Mouse (Mus musculus) lung, embryonic 15.5 days (tissue): ENCODE data around the gene Rab39. TPM values are rescaled to one million over a fixed set of nuclear protein-coding genes. Genes with fewer than 3 reads are reported as not detected.

ENCODE experiments used
- ATAC-seq: fragments of 200-750 bp; cut with Nextera tagmentation; 2 replicates; pipeline ENCODE4 v1.8.0; 2017; ENCODE audit warnings: moderate number of reproducible peaks, borderline replicate concordance; ENCODE audit not compliant: low FRiP score, low TSS enrichment; ENCODE audit errors: extremely low read depth
- H3K27ac ChIP-seq: fragments of 300-500 bp; sonication (generic); 2 replicates; pipeline ENCODE4 v1.5.1; 2015; ENCODE audit warnings: moderate library complexity, mild to moderate bottlenecking, inconsistent platforms
- H3K27me3 ChIP-seq: fragments of 300-500 bp; sonication (generic); 2 replicates; pipeline ENCODE4 v1.6.1; 2015; ENCODE audit warnings: inconsistent platforms
- H3K36me3 ChIP-seq: fragments of 300-500 bp; sonication (generic); 2 replicates; pipeline ENCODE4 v1.6.1; 2015; ENCODE audit warnings: inconsistent platforms
- H3K4me1 ChIP-seq: fragments of 300-500 bp; sonication (generic); 2 replicates; pipeline ENCODE4 v1.6.1; 2015; ENCODE audit warnings: inconsistent platforms
- H3K4me2 ChIP-seq: fragments of 300-500 bp; sonication (generic); 2 replicates; pipeline ENCODE4 v1.6.1; 2015; ENCODE audit warnings: inconsistent platforms, mild to moderate bottlenecking, moderate library complexity
- H3K4me3 ChIP-seq: fragments of 300-500 bp; sonication (generic); 2 replicates; pipeline ENCODE4 v1.5.1; 2015; ENCODE audit warnings: mild to moderate bottlenecking, inconsistent platforms
- H3K9ac ChIP-seq: fragments of 300-500 bp; sonication (generic); 2 replicates; pipeline ENCODE4 v1.6.1; 2015; ENCODE audit warnings: inconsistent platforms
- H3K9me3 ChIP-seq: fragments of 300-500 bp; sonication (generic); 2 replicates; pipeline ENCODE4 v1.6.1; 2016; ENCODE audit warnings: inconsistent platforms
- WGBS: fragments of 180-500 bp; shearing (Covaris S2); methylation state at CpG from one replicate; pipeline ENCODE4 v1.1.7; 2015; 5-methylcytosine and 5-hydroxymethylcytosine counted together
- polyA plus RNA-seq: library from polyadenylated mRNA; unstranded; fragments of >200 nt; fragmentation: Nextera tagmentation; extraction: Ambion mirVana; gene quantifications from 2 replicates; pipeline ENCODE4 v1.2.1, GENCODE M21; 2015

The Rab39 gene
- polyA plus RNA-seq, 1 experiment from 2014 or later = 0.44 TPM

DNA sequence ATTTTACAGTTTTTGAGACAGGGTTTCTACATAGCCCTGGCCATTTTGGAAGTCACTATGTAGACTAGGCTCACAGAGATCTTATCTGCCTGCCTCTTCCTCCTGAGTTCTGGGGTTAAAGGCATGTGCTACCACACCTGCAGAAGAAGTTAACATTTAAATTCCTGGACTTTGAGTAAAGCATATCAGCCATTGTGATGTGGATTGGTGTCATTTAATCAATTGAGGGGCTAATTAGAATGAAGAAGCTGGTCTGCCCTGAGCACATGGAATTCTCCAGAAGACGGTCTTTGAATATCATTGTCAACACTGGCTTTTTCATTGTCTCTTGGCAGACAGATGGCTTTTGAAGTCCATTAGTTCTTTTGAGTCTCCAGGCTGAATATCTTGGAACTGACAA lies 25.2 kb downstream of the Rab39 start:
- ATAC-seq = no peak
- Histone ChIP-seq H3K36me3 (no peaks in the 10 kb centered on the region), H3K4me3 (no peak overlapping the region)

DNA sequence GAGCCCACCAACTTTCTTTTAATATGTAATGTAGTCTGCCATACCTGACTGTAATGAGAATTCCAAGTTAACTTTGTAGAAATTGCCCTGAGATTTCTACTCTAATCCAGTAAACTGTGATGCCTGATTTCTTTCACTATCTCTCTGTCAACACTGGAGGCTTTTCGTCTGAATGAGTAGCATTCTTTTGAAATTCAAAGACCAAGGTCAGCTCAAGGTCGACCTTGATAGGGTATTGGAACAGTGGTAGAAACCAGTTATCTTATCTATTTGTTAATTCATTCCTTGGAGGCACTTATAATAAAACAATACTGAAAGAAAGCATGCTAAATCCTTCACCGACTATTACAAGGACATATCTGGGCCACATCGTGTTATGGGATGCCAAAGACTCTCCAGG lies 29.1 kb downstream of the Rab39 start:
- ATAC-seq = no peak
- Histone ChIP-seq H3K4me2 (no peak overlapping the region), H3K27me3 (no peaks in the 10 kb centered on the region), H3K9me3 (no peaks in the 10 kb centered on the region), H3K4me3 (no peak overlapping the region), H3K4me1 (no peaks in the 10 kb centered on the region), H3K27ac (no peak overlapping the region), H3K9ac (no peak overlapping the region), H3K36me3 (no peaks in the 10 kb centered on the region)
- WGBS = 56% methylated on average over 4 of the region's 4 CpGs

More for the DNA sequence above, 25.2 kb downstream of the Rab39 start:
- no peaks in the 10 kb centered on the region for H3K4me1 ChIP-seq
- no peak overlapping the region for H3K27ac ChIP-seq
- H3K9ac ChIP-seq = no peak overlapping the region
- 71% methylated on average over 1 of the region's 1 CpGs for WGBS
- H3K4me2 ChIP-seq = no peak overlapping the region
- no peaks in the 10 kb centered on the region for H3K27me3 ChIP-seq
- H3K9me3 ChIP-seq = no peaks in the 10 kb centered on the region

DNA sequence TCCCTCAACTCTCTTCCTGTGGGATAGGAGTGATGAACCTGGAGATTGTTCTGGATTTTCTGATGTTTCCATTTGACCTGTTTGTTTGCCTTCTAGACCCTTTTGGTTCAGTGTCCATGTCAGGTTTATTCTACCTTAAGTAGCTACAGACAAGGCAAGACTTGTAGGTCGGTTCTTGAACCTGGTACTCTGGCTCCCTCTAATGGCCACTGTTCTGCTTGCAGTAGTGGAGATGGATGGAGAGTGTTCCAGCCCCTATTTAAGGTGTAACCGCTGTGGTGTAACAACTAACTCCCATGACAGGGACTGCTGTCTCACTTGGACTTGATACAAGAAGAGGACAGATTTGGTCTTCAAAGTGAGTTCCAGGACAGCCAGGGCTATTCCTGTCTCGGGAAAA lies 32.5 kb downstream of the Rab39 start:
- H3K9me3 ChIP-seq = no peaks in the 10 kb centered on the region
- no peak overlapping the region for H3K4me2 ChIP-seq
- no peak overlapping the region for H3K4me3 ChIP-seq
- no peak overlapping the region for H3K9ac ChIP-seq
- H3K4me1 ChIP-seq = no peaks in the 10 kb centered on the region
- no peaks in the 10 kb centered on the region for H3K36me3 ChIP-seq
- WGBS = 18% methylated on average over 3 of the region's 3 CpGs
- no peaks in the 10 kb centered on the region for H3K27me3 ChIP-seq
- ATAC-seq = no peak
- no peak overlapping the region for H3K27ac ChIP-seq

DNA sequence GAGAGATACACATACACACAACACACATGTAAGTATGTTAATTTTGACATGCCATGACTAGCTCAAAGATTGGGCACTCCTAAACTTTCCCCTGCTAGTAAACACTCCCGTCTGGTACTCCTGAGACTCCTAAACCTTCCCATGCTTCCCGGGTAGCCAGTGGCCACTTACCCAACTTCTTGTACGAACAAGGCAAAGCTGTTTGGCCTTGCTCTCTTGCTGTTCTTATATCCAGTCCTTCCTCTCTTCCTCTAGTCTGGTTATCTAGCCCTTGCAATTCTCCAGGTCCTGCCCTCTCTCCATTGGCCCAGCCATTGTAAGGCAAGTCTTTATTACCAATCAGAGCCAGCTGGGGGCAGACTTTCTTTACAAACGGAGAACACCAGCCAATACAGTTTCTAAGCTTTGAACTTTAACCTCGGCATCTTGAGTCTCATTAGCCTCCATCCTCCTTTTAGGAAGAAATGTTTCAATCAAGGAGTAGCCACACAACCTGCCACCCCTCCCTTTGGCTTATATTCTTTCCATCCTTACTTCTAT lies 36.3 kb downstream of the Rab39 start, which contains the start of gene Cul5:
Gene Cul5, minus strand, starts transcription at position 335 of the 540 bp plus-strand sequence.
- Histone ChIP-seq H3K4me3 (no peak within 1 kb of the TSS), H3K27me3 (no peaks in the 10 kb centered on the region), H3K9ac (no peak within 1 kb of the TSS), H3K9me3 (no peaks in the 10 kb centered on the region), H3K4me1 (peaks cover 15% of the 10 kb centered on the region), H3K27ac (no peak within 1 kb of the TSS), H3K36me3 (no peaks in the 10 kb centered on the region), H3K4me2 (no peak within 1 kb of the TSS)
- no peak for ATAC-seq
- WGBS = 46% methylated on average over 5 of the region's 5 CpGs

DNA sequence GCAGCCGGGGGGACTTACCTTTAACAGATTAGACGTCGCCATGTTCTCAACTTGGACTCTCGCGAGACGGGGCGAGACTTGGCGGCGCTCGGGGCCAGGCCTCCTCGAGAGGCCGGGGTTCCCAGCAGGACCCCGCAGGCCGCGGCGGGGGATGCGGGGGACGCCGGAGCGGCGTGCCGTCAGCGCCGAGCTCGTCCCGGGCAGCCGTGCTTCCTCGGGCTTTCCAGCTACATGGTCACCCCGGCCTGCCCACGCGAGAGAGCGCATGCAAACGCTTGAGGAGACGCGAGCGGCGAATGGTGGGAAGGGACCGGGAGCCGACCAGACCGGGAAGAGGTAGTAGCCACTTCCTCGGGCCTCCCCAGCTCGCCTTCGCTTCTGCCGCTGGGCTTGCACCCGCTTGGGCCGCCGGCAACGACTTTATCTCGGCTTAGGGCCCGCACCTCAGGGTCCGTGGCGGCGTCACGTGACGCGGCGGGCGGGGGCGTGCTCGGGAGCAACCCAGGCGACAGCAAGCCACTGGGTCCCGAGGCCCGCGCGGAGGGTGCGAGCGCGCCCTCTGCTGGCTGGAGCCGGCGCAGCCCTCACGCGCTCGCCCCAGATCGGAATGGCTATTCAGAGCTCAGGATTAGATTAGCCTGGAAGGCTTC lies 38.9 kb downstream of the Rab39 start:
- Histone ChIP-seq H3K27me3 (no peaks in the 10 kb centered on the region), H3K4me3 (peak overlapping the region; percentile 66), H3K9ac (peak overlapping the region; percentile 93), H3K27ac (peak overlapping the region; percentile 92), H3K4me1 (peaks cover 15% of the 10 kb centered on the region), H3K4me2 (peak overlapping the region; percentile 70), H3K36me3 (no peaks in the 10 kb centered on the region), H3K9me3 (no peaks in the 10 kb centered on the region)
- under 1% methylated on average over 72 of the region's 74 CpGs for WGBS
- peak; percentile 99 for ATAC-seq

DNA sequence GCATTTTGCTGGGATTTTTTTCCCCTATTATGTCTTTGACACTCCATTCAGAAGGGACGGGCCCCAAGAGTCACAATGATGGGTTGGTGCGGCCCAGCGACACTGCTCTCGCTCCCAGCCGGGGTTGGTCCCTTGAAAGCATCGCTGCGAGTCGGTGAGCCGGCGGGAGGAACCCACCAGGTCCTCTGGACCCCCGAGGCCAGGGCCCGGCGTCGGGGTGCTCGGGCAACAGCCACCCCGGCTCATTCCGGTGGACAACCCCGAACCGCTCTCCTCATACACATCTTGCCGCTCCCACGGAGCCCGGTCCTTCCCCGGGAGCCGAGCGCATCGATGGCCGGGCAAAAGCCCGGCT lies 39.4 kb downstream of the Rab39 start:
- H3K4me2 ChIP-seq = peak overlapping the region; percentile 70
- no peaks in the 10 kb centered on the region for H3K36me3 ChIP-seq
- H3K4me1 ChIP-seq = peaks cover 15% of the 10 kb centered on the region
- WGBS = under 1% methylated on average over 26 of the region's 28 CpGs
- peak overlapping the region; percentile 66 for H3K4me3 ChIP-seq
- peak; percentile 33; the same call in 1 of the 2 replicates for ATAC-seq
- H3K9ac ChIP-seq = peak overlapping the region; percentile 93
- H3K27ac ChIP-seq = peak overlapping the region; percentile 92
- H3K27me3 ChIP-seq = no peaks in the 10 kb centered on the region
- H3K9me3 ChIP-seq = no peaks in the 10 kb centered on the region

DNA sequence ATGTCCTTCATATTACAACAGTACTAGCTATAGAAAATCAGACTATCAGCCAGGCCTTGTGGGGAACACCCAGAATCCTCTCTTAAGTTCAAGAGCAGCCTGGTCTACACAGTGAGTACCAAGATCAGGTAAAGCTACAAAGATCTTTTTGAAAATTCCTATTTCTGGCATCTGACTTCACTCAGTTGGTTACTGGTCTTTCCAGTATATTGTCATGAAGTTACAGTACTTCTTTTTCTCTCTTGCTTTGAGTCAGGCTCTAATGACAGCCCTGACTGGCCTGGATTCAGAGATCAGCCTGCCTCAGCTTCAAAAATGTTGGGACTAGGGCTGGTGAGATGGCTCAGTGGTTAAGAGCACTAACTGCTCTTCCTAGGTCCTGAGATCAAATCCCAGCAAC lies 40.6 kb downstream of the Rab39 start:
- H3K4me1 ChIP-seq = peaks cover 15% of the 10 kb centered on the region
- ATAC-seq = no peak
- peak overlapping the region; percentile 70 for H3K4me2 ChIP-seq
- H3K36me3 ChIP-seq = no peaks in the 10 kb centered on the region
- H3K4me3 ChIP-seq = no peak overlapping the region
- no peak overlapping the region for H3K27ac ChIP-seq
- H3K27me3 ChIP-seq = no peaks in the 10 kb centered on the region
- no peak overlapping the region for H3K9ac ChIP-seq
- H3K9me3 ChIP-seq = no peaks in the 10 kb centered on the region

DNA sequence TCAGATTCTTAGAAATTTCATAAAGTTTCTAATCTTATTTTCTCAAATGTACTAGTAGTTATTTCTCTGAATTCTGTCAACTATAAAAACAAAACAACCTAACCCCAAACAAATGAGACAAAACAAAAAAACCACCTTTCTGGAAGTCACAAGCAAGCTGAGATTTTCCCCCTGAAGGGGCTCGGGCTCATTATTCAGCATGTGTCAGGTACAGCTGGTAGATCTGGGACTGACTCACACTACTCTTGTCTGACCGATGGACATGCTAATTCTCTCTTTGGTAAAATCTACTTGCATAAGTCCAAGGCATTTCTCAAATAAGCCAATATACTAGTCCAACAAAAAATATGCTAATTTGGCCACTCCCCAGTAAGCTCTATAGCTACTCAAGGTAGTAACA lies 41.2 kb downstream of the Rab39 start:
- Histone ChIP-seq H3K27me3 (no peaks in the 10 kb centered on the region), H3K36me3 (no peaks in the 10 kb centered on the region), H3K9me3 (no peaks in the 10 kb centered on the region), H3K4me2 (no peak overlapping the region), H3K4me3 (no peak overlapping the region), H3K9ac (no peak overlapping the region), H3K27ac (no peak overlapping the region), H3K4me1 (peaks cover 15% of the 10 kb centered on the region)
- WGBS = 88% methylated on average over 2 of the region's 2 CpGs
- no peak for ATAC-seq

DNA sequence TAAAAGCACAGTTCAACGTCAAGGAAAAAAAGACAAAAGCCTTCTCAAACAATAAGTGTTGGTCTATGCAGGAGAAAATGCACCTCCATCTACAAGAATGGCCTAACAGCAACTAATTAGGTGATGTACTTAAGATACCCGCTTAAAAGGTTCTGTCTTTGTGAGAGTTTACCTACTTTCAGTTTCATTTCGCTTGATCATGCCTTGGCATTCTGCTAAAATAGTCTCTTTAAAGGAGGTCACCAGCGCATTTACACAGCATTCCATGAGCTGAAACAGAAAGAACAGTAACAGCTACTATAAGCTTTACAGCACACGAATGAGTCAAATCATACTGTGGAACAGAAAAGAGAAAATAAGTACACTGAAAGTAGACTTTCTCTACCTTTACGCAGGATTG lies 71.2 kb downstream of the Rab39 start:
- peaks cover 51% of the 10 kb centered on the region for H3K36me3 ChIP-seq
- no peak overlapping the region for H3K27ac ChIP-seq
- H3K4me2 ChIP-seq = no peak overlapping the region
- H3K9me3 ChIP-seq = no peaks in the 10 kb centered on the region
- no peaks in the 10 kb centered on the region for H3K27me3 ChIP-seq
- 90% methylated on average over 6 of the region's 6 CpGs for WGBS
- no peak overlapping the region for H3K4me3 ChIP-seq
- H3K9ac ChIP-seq = no peak overlapping the region
- H3K4me1 ChIP-seq = no peaks in the 10 kb centered on the region
- ATAC-seq = no peak

Other genes with a start within 250 kb of the Rab39 start
- 11.7 and 12.9 TPM in 2 replicates for gene Atm, start 169.5 kb downstream of the Rab39 start, polyA plus RNA-seq
- gene Npat, start 169.2 kb downstream of the Rab39 start, polyA plus RNA-seq = 17.0 and 18.2 TPM in 2 replicates
- 110 and 117 TPM in 2 replicates for gene Acat1, start 95.8 kb downstream of the Rab39 start, polyA plus RNA-seq
- gene Cul5, start 36.2 kb downstream of the Rab39 start, polyA plus RNA-seq = 32.0 and 35.3 TPM in 2 replicates
- 6.0 and 7.0 TPM in 2 replicates for gene Slc35f2, start 65.3 kb upstream of the Rab39 start, polyA plus RNA-seq
- gene Sln, start 143.9 kb upstream of the Rab39 start, polyA plus RNA-seq = 10.8 and 22.5 TPM in 2 replicates